Mouse (Mus musculus) midbrain, embryonic 11.5 days (tissue): Measurements from ENCODE around the gene Col11a1. TPM values are rescaled to one million over a fixed set of nuclear protein-coding genes. Genes with fewer than 3 reads are reported as not detected.

Source experiments
- ATAC-seq: fragments of 200-750 bp; cut with Nextera tagmentation; 2 replicates; pipeline ENCODE4 v1.8.0; 2017; ENCODE audit warnings: moderate TSS enrichment, moderate library complexity; ENCODE audit not compliant: low FRiP score
- DNase-seq: peaks from one replicate; pipeline ENCODE4 v3.0.0; 2015; ENCODE audit warnings: low spot score; ENCODE audit errors: missing footprints
- H3K27ac ChIP-seq: fragments of 300-500 bp; sonication (generic); 2 replicates; pipeline ENCODE4 v1.5.1; 2014; ENCODE audit warnings: low read depth, low read length
- H3K27me3 ChIP-seq: fragments of 300-500 bp; sonication (generic); 2 replicates; pipeline ENCODE4 v1.6.1; 2014; ENCODE audit warnings: mild to moderate bottlenecking, low read length, moderate library complexity, mixed read lengths; ENCODE audit not compliant: control insufficient read depth, insufficient read depth
- H3K36me3 ChIP-seq: fragments of 300-500 bp; sonication (generic); 2 replicates; pipeline ENCODE4 v1.6.1; 2014; ENCODE audit warnings: mild to moderate bottlenecking, low read length, moderate library complexity, mixed read lengths; ENCODE audit not compliant: control insufficient read depth, insufficient read depth
- H3K4me1 ChIP-seq: fragments of 300-500 bp; sonication (generic); 2 replicates; pipeline ENCODE4 v1.6.1; 2014; ENCODE audit warnings: low read length; ENCODE audit not compliant: control insufficient read depth, insufficient read depth
- H3K4me2 ChIP-seq: fragments of 300-500 bp; sonication (generic); 2 replicates; pipeline ENCODE4 v1.6.1; 2014; ENCODE audit warnings: mild to moderate bottlenecking, moderate library complexity
- H3K4me3 ChIP-seq: fragments of 300-500 bp; sonication (generic); 2 replicates; pipeline ENCODE4 v1.5.1; 2014; ENCODE audit warnings: low read depth, low read length
- H3K9ac ChIP-seq: fragments of 300-500 bp; sonication (generic); 2 replicates; pipeline ENCODE4 v1.6.1; 2014; ENCODE audit warnings: low read length
- H3K9me3 ChIP-seq: fragments of 300-500 bp; sonication (generic); 2 replicates; pipeline ENCODE4 v1.6.1; 2016; ENCODE audit warnings: low read length; ENCODE audit not compliant: control insufficient read depth
- WGBS: fragments of 180-500 bp; shearing (Covaris S2); extraction: QIAGEN DNeasy Blood & Tissue Kit; methylation state at CpG from one replicate; pipeline ENCODE4 v1.1.7; 2014; 5-methylcytosine and 5-hydroxymethylcytosine counted together
- polyA plus RNA-seq: library from polyadenylated mRNA; unstranded; fragments of >200 nt; fragmentation: Nextera tagmentation; extraction: Ambion mirVana; gene quantifications from 2 replicates; pipeline ENCODE4 v1.2.1, GENCODE M21; 2014

The Col11a1 gene
- polyA plus RNA-seq, 1 experiment from 2014 or later: 13.5 TPM

DNA sequence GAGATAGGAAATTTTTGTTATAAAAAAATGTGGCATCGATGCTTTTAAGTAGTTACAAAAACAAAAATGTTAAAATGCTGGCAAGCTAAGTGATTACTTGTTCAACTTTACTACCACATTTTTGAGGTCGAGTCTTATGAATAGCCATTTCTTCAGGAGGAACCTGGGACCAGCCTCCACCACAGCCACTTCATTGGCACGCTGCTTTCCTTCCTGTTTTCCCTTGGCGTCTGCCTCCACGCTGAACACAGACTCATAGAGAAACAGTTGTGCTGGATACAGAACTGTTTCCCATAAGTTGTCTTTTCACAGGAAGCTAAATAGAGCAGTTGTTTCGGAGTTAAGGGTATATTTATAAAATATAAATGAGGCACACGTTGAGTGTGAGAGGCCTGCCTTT lies 69.0 kb downstream of the Col11a1 start:
- Histone ChIP-seq H3K4me3 (no peak overlapping the region), H3K9me3 (no peaks in the 10 kb centered on the region), H3K4me2 (no peak overlapping the region), H3K36me3 (no peaks in the 10 kb centered on the region), H3K4me1 (no peaks in the 10 kb centered on the region), H3K27ac (no peak overlapping the region), H3K9ac (no peak overlapping the region), H3K27me3 (no peaks in the 10 kb centered on the region)
- WGBS: 80% methylated on average over 7 of the region's 7 CpGs
- DNase-seq (no peak), ATAC-seq (no peak)

DNA sequence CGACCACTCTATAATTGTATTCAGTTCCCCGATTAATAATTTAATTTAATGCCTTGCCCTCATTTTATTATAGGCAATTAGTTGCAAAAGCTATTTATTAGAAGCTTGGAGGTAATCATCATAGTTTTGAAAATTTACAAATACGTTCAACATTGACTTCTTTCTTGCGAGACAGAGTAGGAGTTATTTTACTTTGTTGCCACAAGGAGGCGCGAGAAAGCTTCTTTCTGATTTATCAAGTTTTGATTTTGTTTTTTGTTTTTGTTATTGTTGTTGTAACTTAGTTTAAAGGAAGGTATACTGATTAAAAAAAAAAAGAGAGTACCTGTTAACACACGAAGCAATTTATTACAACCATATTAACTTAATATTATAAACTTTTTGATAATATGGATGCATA lies 76.8 kb downstream of the Col11a1 start:
- no peaks in the 10 kb centered on the region for H3K9me3 ChIP-seq
- H3K27ac ChIP-seq: no peak overlapping the region
- H3K9ac ChIP-seq: no peak overlapping the region
- ATAC-seq (no peak), DNase-seq (no peak)
- 26% methylated on average over 7 of the region's 7 CpGs for WGBS
- no peaks in the 10 kb centered on the region for H3K36me3 ChIP-seq
- H3K4me3 ChIP-seq: no peak overlapping the region
- no peaks in the 10 kb centered on the region for H3K4me1 ChIP-seq
- no peak overlapping the region for H3K4me2 ChIP-seq
- no peaks in the 10 kb centered on the region for H3K27me3 ChIP-seq

GRCm38 (mm10) chr3:114147140-114147539 lies 116.8 kb downstream of the Col11a1 start:
- no peaks in the 10 kb centered on the region for H3K9me3 ChIP-seq
- WGBS: 31% methylated on average over 3 of the region's 3 CpGs
- H3K27ac ChIP-seq: no peak overlapping the region
- DNase-seq (no peak), ATAC-seq (no peak)
- no peaks in the 10 kb centered on the region for H3K4me1 ChIP-seq
- no peak overlapping the region for H3K4me2 ChIP-seq
- no peak overlapping the region for H3K4me3 ChIP-seq
- H3K9ac ChIP-seq: no peak overlapping the region
- no peaks in the 10 kb centered on the region for H3K27me3 ChIP-seq
- H3K36me3 ChIP-seq: no peaks in the 10 kb centered on the region

DNA sequence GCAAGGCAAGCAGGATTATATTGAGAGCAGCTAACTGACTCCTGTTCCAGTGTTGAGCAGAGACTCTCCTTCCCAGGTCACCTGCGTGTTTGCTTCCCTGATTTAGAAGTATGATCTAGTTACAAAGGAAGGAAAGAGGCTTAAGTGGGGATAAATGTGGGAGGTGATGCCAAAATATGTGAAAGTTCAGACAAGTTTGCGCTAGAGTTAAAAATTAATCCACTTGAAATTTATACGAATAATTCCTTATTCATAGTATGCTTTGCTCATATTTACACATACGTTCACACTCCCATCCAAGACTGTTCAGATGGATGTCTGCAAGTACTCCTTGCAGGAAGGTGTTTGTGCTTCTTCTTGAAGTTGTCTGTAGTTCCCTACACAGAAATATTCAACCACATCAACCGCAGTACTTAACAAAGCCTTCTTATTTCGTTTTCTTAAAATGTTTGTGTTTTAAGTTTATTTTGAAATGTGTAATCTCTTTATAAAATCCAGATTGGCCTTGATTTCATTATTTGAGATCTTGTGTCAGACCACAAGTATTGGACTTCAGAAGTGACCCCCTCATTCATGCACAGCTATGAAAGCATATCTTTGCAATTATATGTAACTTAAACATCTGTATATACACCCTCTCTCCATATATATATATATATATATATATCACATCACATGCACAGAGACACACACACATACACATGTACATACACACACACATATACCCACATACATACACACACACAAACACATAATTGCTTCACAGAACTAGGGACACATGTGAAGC lies 167.8 kb downstream of the Col11a1 start:
- no peaks in the 10 kb centered on the region for H3K4me1 ChIP-seq
- ATAC-seq (no peak), DNase-seq (peak; percentile 76)
- no peak overlapping the region for H3K4me2 ChIP-seq
- 85% methylated on average over 6 of the region's 6 CpGs for WGBS
- no peak overlapping the region for H3K4me3 ChIP-seq
- no peak overlapping the region for H3K9ac ChIP-seq
- H3K27me3 ChIP-seq: no peaks in the 10 kb centered on the region
- H3K9me3 ChIP-seq: no peaks in the 10 kb centered on the region
- H3K36me3 ChIP-seq: no peaks in the 10 kb centered on the region
- no peak overlapping the region for H3K27ac ChIP-seq

DNA sequence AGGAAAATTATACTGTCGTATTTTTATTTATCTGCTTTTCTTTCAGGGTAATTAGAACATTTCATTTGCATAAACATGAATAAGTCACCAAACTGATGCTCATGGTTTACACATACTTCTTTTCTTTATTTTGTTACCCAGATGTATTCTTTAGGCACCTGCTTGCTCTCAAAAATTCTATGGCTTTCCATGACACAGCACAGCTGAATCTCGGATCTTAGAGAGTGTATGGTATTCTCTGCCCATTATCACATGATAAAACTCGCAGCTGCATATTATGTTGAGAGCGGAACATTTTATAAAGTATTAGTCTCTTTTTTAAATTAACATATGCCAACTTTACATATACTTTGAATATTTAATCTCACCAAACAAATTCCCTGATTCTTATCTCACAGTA lies 181.9 kb downstream of the Col11a1 start:
- H3K27me3 ChIP-seq: no peaks in the 10 kb centered on the region
- 90% methylated on average over 4 of the region's 4 CpGs for WGBS
- no peak overlapping the region for H3K4me3 ChIP-seq
- H3K27ac ChIP-seq: no peak overlapping the region
- no peak for DNase-seq
- H3K9me3 ChIP-seq: no peaks in the 10 kb centered on the region
- no peak overlapping the region for H3K9ac ChIP-seq
- ATAC-seq: no peak
- H3K4me1 ChIP-seq: no peaks in the 10 kb centered on the region
- H3K4me2 ChIP-seq: no peak overlapping the region
- H3K36me3 ChIP-seq: no peaks in the 10 kb centered on the region

DNA sequence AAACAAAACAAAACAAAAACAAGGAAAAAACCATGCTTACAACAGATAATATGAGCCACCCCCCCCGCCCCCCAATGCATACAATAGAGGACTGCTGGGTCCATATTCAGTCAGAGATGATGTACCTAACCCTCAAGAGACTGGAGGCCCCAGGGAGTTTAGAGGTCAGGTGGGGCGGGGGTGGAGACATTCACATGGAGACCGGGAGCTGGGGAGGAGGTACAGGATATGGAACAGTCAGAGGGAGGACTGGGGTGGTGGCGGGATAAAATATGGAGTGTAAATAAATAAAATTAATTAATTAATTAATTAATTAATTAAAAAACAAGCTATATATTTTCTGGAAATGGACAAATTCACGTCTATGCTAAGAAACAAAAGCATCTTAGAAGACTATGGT lies 185.8 kb downstream of the Col11a1 start:
- Histone ChIP-seq H3K27ac (no peak overlapping the region), H3K27me3 (no peaks in the 10 kb centered on the region), H3K4me2 (no peak overlapping the region), H3K9me3 (no peaks in the 10 kb centered on the region), H3K4me1 (no peaks in the 10 kb centered on the region), H3K4me3 (no peak overlapping the region), H3K36me3 (no peaks in the 10 kb centered on the region), H3K9ac (no peak overlapping the region)
- ATAC-seq: 0 out of 2 replicates have a peak, but pooled peaks have one; percentile 61
- 84% methylated on average over 5 of the region's 5 CpGs for WGBS
- DNase-seq: no peak

DNA sequence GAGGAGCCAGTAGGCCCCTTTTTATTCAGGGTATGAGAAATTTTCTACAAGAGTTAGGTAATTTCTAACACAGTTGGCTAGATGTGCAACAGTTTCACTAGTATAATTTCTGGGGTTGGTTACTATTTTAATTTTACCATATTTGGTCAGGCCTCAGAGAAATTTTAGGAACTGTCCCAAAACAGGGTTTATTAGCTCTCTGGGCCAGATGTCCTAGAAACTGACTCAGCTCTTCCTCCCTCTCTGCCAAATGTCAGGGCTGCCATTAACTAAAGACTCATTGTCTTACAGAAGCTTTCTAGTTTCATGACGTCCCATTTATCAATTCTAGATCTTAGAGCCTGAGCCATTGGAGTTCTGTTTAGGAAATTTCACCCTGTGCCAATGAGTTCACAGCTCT lies 199.2 kb downstream of the Col11a1 start:
- Histone ChIP-seq H3K4me2 (no peak overlapping the region), H3K4me3 (no peak overlapping the region), H3K27me3 (no peaks in the 10 kb centered on the region), H3K36me3 (no peaks in the 10 kb centered on the region), H3K9me3 (no peaks in the 10 kb centered on the region), H3K9ac (no peak overlapping the region), H3K27ac (no peak overlapping the region), H3K4me1 (no peaks in the 10 kb centered on the region)
- WGBS: 74% methylated on average over 1 of the region's 1 CpGs
- DNase-seq (no peak), ATAC-seq (no peak)
